Mouse (Mus musculus): ENCODE measurements around the gene AU015836.
"Not testable (repeated sequence)": the region's sequence is repeated elsewhere in the genome, so short reads cannot be mapped to it uniquely, and the experiment has no call there.

AU015836 gene

GRCm38 (mm10) chrX:93968444-93968843 lies at the start of gene AU015836:
AU015836 (plus strand) TSS chrX:93968659.
- no peak for DNase-seq (ENCODE audit: low read depth)

GRCm38 (mm10) chrX:93919017-93919416 lies 49.4 kb upstream of the AU015836 start:
- no peak for DNase-seq (ENCODE audit: low read depth)

GRCm38 (mm10) chrX:93928379-93928778 lies 40.1 kb upstream of the AU015836 start:
- DNase-seq (ENCODE audit: low read depth) = no peak

- DNase-seq (ENCODE audit: low read depth) = no peak
These were observed 39.7 kb upstream of the AU015836 start for GRCm38 (mm10) chrX:93928794-93929193.

- no peak for DNase-seq (ENCODE audit: low read depth)
These were observed 36.8 kb upstream of the AU015836 start for GRCm38 (mm10) chrX:93931694-93932093.

GRCm38 (mm10) chrX:93956727-93957126 lies 11.7 kb upstream of the AU015836 start:
- DNase-seq (ENCODE audit: low read depth) = peak; percentile 31

- no peak for DNase-seq (ENCODE audit: low read depth)
These were observed 10.0 kb upstream of the AU015836 start for GRCm38 (mm10) chrX:93958502-93958901.

- no peak for DNase-seq (ENCODE audit: low read depth)
These were observed 11.9 kb downstream of the AU015836 start for GRCm38 (mm10) chrX:93980341-93980740.

GRCm38 (mm10) chrX:93982193-93982592 lies 13.7 kb downstream of the AU015836 start:
- DNase-seq (ENCODE audit: low read depth) = no peak

- DNase-seq (ENCODE audit: low read depth) = not testable (repeated sequence)
These were observed 16.6 kb downstream of the AU015836 start for GRCm38 (mm10) chrX:93985096-93985495.

- DNase-seq (ENCODE audit: low read depth) = no peak
These were observed 38.5 kb downstream of the AU015836 start for GRCm38 (mm10) chrX:94006991-94007390.

GRCm38 (mm10) chrX:94009442-94009841 lies 41.0 kb downstream of the AU015836 start:
- no peak for DNase-seq (ENCODE audit: low read depth)

- no peak for DNase-seq (ENCODE audit: low read depth)
These were observed 43.3 kb downstream of the AU015836 start for GRCm38 (mm10) chrX:94011656-94012173.

- DNase-seq (ENCODE audit: low read depth) = peak; percentile 11
These were observed 44.2 kb downstream of the AU015836 start for GRCm38 (mm10) chrX:94012479-94013167.

GRCm38 (mm10) chrX:94016891-94017290 lies 48.4 kb downstream of the AU015836 start:
- DNase-seq (ENCODE audit: low read depth) = no peak

GRCm38 (mm10) chrX:94022264-94022874 lies 53.9 kb downstream of the AU015836 start:
- DNase-seq (ENCODE audit: low read depth) = no peak
